Mouse (Mus musculus) layer of hippocampus, adult 8-10 months (tissue): ENCODE data around the gene Rai1. TPM values are rescaled to one million over a fixed set of nuclear protein-coding genes. Genes with fewer than 3 reads are reported as not detected.

Experiments
- DNase-seq, 2 experiments: peaks; one replicate each; pipeline ENCODE4 v3.0.0; 2022; ENCODE audit warnings: low spot score in 2 of 2
- total RNA-seq, 4 experiments: library from RNA; stranded (reverse); gene quantifications; 2 replicates each; pipeline ENCODE4 v1.2.4; 2022

Gene Rai1
- total RNA-seq, 4 experiments from 2014 or later, result 70.5 to 85.6 (median 78.1) TPM

DNA sequence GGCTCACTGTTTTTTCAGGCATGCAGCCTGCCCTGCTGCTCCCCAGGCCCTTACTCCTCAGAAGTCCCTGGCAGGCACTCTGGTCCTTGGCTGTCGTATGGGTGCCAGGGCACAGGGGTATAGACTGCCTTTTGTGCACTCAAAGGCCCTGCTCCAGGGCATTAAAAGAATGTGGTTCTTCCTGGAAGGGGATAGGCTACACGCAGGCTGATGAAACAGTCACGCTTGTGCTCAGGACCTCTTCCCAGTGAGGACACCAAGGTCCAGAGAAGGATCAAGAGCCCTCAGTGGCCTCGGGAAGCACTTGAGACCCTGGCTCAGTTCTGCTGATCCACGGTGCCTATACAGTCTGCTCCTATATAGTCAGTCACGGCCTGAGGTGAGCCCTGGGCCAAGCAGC lies 108.5 kb downstream of the Rai1 start:
- no peak for DNase-seq

DNA sequence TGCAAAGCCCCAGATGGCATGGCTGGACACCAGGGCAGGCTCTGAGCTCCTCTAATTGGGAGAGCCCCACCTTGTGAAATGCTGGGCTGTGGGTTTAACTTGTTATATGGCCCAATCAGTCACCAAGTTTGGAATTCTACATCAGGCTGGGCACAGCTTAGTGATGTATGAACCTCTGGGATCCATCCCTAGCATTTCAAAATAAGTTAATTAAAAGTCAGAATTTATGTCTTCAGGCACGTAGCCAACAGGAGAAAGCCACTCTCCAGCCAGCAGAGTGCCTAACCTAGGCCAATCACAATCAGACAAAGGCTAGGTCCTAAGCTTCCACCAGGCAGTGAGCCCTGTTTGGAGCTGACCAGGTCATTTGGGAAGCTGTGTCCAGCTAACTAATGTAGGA lies 111.9 kb downstream of the Rai1 start:
- DNase-seq, result no peak

DNA sequence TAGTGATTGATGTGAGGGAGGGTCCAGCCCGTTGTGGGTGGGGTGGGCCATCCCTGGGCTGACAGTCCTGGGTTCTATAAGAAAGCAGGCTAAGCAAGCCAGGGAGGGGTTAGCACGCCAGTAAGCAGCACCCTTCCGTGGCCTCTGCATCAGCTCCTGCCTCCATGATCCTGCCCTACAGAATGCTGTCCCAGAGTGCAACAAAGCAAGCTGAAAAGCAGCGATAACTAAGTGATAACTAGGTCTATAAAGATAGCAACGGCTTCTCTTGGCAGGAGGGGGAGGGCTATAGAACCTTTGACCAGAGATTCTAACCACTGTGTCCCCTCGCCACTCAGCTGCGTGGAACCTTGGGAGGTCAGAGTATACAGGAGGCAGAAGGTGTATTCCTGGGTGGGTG lies 112.7 kb downstream of the Rai1 start:
- no peak for DNase-seq

DNA sequence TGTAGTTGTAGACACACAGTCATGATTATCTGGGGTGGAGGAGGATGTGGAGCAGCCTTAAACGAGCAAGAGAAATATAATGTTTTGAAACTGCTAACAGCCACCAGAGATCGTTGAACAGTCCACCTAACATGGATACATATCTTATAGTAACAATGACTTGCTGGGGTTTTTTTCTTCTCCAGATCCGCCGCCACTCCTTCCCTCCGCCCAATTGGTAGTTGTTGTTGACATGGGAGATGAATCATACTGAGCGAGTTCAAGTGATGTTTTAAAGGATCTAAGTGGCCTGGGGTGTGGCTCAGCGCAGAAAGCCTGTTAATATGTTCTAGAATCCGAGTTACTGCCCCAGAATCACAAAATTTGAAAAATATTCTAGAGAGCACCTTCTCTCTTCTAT lies 114.8 kb downstream of the Rai1 start:
- no peak for DNase-seq

DNA sequence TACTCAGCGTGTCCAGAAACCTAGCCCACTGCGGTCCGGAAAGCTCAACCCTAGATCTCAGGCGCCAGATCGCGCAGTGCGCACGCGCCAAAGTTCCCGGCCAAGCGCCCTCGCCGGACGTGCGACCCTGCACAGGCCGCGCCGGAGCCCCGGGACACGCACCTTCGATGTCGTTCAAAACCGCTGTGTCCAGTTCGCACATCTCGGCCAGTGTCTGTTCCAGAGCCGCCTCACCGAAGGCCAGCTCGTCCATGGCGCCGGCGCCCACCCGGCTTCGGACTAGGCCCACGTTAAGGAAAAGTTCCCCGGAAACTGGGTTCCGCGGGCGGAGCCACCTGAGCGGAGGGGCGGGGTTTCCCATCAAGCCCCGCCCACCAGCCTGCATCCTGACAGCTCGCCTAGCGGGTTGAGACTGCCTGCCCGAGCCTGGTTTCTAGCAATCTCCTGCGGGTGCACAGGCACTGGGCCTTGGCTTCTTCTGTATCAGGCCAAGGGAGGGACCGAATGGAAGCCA lies 115.5 kb downstream of the Rai1 start:
- DNase-seq, result peak; percentile 75 to 88

DNA sequence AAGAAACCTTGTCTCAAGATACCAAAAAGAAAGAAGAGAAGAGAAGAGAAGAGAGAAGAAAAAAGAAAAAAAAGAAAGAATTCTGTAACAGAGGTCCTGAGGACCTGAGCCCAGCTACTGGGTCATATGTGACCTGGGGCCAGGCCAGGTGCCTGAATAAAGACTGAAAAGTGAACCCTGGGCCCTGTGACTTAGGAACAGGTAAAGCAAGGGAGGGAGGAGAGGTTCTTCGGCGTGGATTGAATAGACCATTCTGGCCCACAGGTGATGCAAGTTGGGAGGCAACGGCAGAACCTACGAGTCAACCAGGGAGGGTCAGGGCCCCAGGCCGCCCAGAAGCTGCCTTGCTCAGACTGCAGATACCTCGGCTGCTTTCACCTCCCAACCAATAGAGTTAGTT lies 116.6 kb downstream of the Rai1 start:
- no peak for DNase-seq

DNA sequence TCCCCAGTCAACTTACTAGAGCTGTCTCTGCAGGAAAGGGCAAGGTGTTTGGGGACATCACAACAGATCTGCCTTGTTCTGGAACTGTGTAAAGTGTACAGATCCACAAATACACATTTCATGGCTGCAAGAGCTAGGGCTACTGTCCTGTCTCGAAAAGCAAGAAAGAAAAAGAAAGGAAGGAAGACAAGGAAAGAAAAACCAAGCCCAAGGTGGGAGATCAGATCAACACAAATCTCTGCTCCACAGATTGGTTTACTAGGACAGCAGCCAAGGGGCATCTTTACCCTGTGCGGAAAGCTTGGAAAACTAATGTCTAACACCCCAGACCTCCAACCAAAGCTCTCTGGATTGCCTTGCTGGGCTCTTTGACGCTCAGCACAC lies 117.3 kb downstream of the Rai1 start:
- DNase-seq, result no peak

DNA sequence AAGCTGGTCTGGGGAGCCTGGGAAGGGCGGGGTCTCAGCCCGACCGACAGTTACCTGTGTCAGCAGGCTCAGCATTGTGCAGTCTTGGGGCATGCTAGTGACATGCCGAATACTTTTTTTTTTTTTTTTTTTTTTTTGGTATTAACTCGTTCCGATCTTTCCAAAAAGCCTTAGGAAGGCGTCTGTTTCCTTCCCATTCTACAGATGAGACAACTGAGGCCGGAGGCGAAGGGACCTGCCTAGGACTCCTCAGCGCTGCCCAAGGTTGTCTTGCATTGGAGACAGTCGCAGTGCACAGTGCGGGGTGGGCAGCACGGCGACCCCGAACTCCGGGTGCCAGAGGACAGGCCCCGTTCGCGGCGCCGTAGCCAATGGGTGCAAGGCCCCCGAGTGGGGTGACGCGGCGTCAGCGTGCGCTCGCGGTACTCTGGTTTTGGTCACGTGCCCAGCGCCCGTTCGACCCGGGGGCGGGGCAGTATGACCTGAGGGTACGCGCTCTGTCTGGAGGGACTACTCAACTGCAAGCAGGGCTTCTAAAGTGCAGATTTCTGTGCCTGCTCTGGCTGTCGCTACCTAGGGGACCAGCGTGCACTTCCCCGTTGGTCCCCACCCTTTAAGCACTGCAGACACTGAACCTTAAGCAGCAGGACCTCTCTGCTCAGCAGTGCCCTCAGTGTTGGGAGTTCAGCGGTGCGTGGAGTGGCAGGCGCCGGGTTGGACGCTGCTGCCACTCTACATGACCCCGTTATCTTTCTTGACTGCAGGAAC lies 117.8 kb downstream of the Rai1 start, which contains the start of gene Srebf1:
Gene Srebf1, minus strand, starts transcription at position 113 of the 768 bp plus-strand sequence.
- peak; percentile 63 to 72 for DNase-seq

DNA sequence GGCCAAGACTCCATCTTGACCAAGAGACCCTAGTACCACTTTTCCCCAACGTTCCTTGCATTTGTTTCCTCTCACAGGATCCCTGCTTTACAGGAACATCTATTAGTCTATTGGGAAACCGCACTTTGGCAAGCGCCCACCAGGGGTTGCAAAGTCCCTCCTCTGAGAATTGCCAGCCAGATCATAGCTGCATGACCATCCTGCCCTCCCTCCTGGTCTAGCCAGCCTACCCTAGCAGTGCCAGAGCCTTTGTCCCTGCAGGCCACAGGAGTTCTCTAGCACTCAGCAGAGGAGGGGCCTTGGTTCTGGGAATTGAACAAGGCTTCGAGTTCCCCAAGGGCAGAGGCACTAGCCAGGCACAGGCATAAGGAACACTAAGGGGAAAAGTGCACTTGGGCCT lies 119.9 kb downstream of the Rai1 start:
- DNase-seq, result no peak

DNA sequence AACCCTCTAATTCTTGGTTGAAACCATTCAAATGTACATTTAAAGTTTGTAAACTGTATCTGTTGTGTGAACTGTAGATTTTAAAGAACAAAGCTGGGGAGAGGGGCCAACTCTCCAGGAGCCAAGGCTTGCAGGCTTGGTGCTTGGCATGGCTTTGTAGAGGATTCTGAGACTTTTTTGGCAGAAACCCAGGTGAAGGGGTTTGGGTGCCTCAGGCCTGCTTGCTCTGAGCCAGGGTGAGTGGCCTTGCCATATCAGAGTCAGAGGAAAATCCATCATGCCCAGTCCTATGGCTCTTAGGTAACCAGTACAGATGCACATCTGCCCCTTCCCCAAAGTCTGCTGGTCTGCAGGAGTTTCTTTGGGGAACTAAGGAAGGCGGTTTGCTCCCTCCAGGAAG lies 121.1 kb downstream of the Rai1 start:
- no peak for DNase-seq

DNA sequence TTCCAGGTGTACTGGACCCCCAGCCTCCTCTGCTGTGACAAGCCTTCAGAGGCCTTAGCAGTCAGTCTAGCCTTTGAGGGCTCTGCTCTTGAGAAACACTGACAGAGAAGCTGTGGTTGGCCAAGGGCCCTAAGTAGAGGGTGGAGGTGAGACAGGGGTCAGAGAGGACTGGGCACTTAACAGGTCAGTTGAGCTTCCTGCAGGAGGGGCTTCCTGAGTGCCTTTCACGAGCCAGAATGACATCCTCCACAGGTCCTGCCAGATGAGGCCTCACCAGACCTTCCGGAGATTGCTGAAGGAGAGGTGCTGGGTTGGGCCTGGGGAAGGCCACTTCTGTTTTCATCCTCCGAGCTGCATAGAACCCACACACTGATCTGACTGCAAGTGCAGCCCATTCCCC lies 123.7 kb downstream of the Rai1 start:
- DNase-seq, result no peak

DNA sequence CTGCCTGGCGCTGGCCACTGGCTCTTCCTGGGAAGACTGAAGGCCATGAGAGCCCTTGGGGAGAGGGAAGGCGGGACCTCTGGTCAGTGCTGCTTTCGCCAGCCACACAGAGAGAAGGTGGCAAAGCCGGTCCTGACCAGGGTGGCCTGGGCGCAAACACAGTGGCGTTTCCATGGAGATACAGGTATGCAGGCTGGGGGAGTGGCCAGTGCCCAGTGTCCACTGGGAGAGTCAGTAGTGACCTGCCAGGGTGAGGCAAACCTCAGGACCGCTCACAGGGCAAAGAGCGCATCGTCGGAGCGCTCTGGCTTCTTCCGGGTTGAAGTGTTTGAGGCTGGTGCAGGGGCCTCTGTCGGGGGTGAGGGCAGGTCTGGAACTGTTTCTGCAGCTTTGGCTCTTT lies 125.0 kb downstream of the Rai1 start:
- no peak for DNase-seq

DNA sequence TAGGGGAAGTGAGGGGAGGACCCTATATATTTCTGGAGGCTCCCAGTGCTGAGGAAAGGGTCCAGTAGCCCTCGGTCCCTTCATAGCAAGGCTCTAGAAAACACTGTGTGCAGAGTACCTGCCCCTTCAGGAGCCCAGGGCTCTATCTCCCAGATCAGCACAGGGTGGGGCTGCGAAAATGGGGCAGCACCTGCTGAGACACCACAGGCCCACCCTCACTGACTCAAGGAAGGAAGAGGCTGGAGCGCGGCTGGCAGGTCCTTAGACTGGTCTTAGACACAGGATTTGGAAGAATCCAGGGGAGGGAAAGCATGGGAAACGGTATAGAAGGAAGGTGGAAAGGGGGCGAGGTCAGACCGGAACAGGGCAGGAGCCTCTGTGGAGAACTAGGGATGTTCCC lies 125.7 kb downstream of the Rai1 start:
- no peak for DNase-seq

DNA sequence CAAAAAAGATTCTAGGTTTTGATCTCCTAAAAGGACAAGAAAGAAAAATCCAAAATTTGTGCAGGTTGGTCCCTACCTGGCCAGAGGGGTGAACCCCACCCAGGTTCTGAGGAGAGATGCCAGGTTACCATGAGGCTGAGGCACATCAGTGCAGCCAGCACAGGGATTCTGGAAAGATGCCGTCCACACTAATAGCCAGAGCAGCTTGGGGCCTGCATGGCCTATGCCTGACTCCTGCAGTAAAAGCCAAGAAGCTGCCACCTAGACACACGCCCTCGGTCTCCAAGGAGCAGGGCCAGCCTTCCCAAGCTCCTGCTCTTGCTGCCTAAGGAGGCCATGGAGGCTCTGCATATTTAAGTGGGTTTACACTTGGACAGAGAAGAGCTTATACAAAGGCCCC lies 126.5 kb downstream of the Rai1 start:
- no peak for DNase-seq

DNA sequence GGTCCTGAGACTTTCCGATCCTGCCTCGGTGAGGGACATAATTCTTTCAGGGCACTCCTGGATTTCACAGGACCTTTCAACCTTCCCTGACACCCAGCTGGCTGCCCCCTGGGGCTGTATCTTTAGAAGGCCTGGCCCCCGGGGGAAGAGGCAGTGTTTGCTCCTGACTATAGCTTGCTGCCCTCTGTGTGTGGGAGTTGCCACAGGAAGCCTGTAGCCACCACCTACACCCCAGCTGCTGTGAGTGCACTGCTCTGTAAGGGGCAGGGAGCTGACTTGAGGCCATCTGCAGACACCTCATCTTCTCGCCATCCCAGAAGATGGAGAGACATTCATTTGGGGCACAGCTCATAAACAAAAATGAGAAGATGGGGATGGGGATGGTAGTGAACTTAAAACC lies 127.1 kb downstream of the Rai1 start:
- no peak for DNase-seq

DNA sequence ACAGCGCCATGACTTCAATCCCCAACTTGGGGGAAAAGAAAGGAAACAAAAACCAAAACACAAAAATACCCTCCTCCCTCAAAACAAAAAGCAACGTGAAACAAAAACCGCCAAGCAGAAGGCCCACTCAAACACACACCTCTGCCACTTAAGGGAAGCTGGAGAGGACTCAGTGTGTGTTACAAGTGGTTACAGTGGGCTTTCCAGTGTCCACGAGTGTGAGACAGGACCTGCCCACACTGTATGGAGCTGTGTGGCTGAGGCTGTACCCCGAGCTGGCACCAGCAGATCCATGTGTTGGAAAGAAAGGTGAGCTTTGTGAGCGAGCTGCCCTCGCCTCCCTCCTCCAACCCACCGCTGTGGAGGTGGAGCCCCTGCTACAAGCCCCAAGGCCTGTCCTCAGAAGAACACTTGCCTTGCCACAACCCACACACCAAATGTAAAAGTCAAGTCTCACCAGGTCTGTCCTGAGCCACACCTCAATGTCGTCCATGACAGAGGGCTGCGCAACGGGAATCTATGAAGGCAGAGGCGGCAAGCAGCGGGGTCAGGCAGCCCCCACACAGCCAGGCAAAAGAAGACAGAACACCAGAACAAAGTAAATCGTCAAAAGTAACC lies 127.7 kb downstream of the Rai1 start:
- DNase-seq, result no peak

DNA sequence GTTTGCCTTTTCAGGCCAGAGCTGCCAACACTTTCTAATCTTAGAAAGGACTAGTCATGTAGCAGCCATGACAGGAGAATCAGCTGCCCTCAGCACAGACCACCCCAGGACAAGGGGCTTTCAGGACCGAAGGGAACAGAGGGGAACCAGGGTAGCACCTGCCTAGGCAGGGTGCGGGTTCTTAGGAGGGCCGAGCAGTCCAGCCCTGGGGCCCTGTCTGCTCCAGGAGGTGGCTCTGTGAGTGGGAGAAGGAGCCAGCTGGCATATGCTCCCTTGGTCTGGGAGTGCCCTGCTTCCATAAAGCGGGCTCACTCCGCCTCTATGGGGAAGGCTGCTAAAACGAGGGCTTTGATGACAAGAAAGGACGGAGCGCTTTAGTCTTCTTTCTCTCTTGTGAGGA lies 128.4 kb downstream of the Rai1 start:
- no peak for DNase-seq

DNA sequence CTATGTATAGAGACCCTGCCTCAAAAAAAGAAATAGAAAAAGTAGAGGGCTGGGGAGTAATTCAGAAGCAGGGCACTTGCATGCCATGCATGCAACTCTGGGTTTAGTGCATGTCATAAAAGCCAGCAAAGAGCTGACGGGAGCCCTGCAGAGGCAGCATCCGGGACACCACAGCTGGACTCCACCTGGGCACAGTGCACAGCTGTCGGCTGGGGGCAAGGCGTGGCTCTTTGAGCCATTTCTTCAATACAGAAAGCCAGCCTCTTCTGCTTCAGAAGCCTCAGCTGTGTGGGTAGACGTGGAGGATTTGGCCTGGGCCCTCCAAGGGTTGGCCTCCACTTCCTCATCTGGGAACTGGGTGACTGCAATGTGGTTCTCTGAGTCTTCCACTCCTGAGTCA lies 130.5 kb downstream of the Rai1 start:
- no peak for DNase-seq

DNA sequence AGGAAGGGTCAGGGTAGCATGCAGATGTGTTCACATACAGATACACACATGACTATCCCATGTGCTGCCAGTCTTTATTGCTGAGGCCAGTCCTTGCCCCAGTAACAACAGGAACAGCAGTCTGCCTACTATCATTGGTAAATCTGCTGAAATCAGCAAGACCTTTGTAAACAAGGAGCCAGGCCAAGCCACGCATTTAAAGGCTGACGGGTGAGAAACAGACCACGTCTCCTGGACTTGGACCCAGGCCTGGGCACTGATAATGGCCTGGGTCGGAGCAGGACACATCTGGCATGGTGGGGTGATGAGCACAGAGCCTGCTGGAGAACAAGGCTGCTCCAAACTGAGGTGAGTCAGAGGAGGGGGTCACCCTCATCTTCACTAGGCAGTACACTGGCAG lies 135.7 kb downstream of the Rai1 start:
- DNase-seq, result no peak

DNA sequence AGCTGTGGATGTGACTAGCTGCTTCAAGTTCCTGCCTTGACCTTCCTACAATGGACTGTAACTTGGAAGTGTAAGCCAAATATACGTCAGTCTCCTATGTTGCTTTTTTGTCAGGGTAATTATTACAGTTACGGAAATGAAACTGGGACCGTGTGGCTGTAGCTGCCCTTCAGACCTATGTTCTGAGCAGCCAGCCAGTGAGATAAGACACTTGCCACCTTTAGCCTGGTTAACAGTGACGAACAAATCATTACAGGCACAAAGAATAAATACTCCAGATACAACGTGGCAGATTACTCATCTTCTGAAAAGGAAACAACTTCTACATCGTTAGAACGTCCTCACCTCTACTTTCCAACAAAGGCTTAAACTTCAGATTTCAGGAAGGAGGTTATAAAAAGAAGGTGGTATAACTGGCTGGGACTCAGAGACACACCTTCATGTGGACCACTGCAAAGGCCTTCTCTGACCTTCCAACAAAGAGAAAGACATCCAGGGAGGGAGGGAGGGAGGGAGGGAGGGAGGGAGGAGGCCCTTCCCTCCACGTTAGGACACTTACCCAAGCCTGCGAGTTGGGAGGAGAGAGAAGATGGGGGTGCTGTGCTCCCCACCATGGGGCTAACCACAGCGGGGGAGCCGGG lies 139.8 kb downstream of the Rai1 start:
- no peak for DNase-seq

DNA sequence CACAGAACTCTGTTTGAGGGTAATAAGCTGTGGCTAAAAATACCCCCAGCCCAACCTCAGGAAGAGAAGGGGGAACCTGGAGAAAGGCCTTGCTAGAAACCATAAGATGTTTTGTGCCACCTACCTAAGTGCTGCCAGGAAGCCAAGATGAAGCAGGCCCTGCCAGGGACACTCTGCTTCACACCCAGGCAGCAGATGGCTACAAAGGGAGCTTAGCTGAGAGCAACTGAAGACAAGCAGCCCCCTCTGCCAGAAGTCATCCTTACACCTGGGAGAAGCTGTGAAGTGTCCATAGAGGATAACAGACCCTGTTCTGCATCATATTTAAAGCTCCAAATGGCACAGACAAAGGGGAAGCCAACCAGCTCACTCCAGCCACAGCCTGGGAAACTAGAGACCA lies 141.3 kb downstream of the Rai1 start:
- DNase-seq, result no peak

DNA sequence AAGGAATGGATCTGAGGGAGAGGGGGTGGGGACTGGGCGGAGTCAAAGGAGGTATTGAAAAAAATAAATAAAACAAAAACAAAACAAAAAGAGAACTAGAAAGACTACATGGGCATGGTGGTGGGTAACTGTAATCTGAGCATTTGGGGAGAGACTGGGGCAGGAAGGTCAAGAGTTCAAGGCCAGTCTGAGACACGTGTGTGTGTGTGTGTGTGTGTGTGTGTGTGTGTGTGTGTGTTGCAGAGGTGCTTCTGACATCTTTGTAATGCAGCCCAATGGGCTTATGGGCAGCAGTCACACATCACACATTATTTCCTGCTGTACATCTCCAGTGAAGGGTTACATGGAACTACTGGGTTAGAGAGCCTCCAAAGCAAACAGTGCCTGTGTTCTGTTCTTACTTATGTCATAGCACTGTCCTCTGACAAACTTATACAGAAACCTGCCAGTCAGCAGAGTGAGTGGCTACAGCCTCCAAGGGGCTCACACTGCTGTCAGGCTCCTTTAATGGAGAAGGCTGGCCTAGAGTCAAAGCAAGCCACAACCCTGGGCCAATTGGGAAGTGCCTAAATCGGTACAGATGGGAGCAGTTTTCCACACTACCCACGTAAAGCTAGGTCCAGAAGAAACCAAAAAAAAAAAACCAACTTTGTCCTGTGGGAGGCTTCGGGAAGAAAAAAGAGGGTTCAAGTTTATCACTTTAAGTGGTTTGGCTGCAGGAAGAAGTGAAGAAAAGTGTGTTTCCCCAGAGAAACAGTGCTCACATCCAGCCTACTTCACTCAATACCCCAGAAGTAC lies 143.1 kb downstream of the Rai1 start:
- no peak for DNase-seq
